Mouse (Mus musculus) neutrophil, adult 83 days (primary cell): Measurements from ENCODE around the gene Efhc2. TPM values are rescaled to one million over a fixed set of nuclear protein-coding genes. Genes with fewer than 3 reads are reported as not detected.

Experiments
- total RNA-seq, 2 experiments: library from RNA; stranded (reverse); gene quantifications; one replicate each; pipeline ENCODE4 v1.2.4; 2023

Gene Efhc2
- total RNA-seq = not detected

GRCm38 (mm10) chrX:17319126-17319583 is at the start of gene Efhc2:
Gene Efhc2 (minus strand): TSS chrX:17319368.

